Mouse (Mus musculus) heart, embryonic 16.5 days (tissue): ENCODE results near the gene Fgb. TPM values are rescaled to one million over a fixed set of nuclear protein-coding genes. Genes with fewer than 3 reads are reported as not detected.
A peak's percentile ranks its signal among the peaks of the same experiment; 100 is the strongest.

Experiments
- ATAC-seq: fragments of 200-750 bp; cut with Nextera tagmentation; replicated peaks from 2 replicates; pipeline ENCODE4 v1.8.0; 2017; ENCODE audit warnings: moderate number of reproducible peaks; ENCODE audit not compliant: insufficient read depth, low FRiP score; ENCODE audit errors: extremely low read depth
- H3K27ac ChIP-seq: fragments of 300-500 bp; sonication (generic); 2 replicates; pipeline ENCODE4 v1.5.1; 2014; ENCODE audit warnings: mild to moderate bottlenecking, low read length, control low read depth, moderate library complexity
- H3K27me3 ChIP-seq: fragments of 300-500 bp; sonication (generic); 2 replicates; pipeline ENCODE4 v1.6.1; 2014; ENCODE audit warnings: low read length, mixed read lengths; ENCODE audit not compliant: control insufficient read depth, insufficient read depth
- H3K36me3 ChIP-seq: fragments of 300-500 bp; sonication (generic); 2 replicates; pipeline ENCODE4 v1.6.1; 2014; ENCODE audit not compliant: control insufficient read depth, insufficient read depth
- H3K4me1 ChIP-seq: fragments of 300-500 bp; sonication (generic); 2 replicates; pipeline ENCODE4 v1.6.1; 2014; ENCODE audit warnings: low read length, mixed read lengths; ENCODE audit not compliant: control insufficient read depth, insufficient read depth
- H3K4me2 ChIP-seq: fragments of 300-500 bp; sonication (generic); 2 replicates; pipeline ENCODE4 v1.6.1; 2014; ENCODE audit warnings: low read depth, mild to moderate bottlenecking, control low read depth, low read length
- H3K4me3 ChIP-seq: fragments of 300-500 bp; sonication (generic); 2 replicates; pipeline ENCODE4 v1.5.1; 2014; ENCODE audit warnings: mild to moderate bottlenecking, control low read depth, low read length
- H3K9ac ChIP-seq: fragments of 300-500 bp; sonication (generic); 2 replicates; pipeline ENCODE4 v1.6.1; 2014; ENCODE audit warnings: low read length, control low read depth
- H3K9me3 ChIP-seq: fragments of 300-500 bp; sonication (generic); replicated peaks from 2 replicates; pipeline ENCODE4 v1.6.1; 2016; ENCODE audit warnings: low read length; ENCODE audit not compliant: control insufficient read depth
- WGBS: fragments of 180-500 bp; shearing (Covaris S2); extraction: QIAGEN DNeasy Blood & Tissue Kit; methylation state at CpG from one replicate; pipeline ENCODE4 v1.1.7; 2014; 5-methylcytosine and 5-hydroxymethylcytosine counted together
- polyA plus RNA-seq: library from polyadenylated mRNA; unstranded; fragments of >200 nt; fragmentation: Nextera tagmentation; extraction: Ambion mirVana; gene quantifications from 2 replicates; pipeline ENCODE4 v1.2.1, GENCODE M21; 2015

The Fgb gene
- polyA plus RNA-seq = 0.34 and 0.45 TPM in 2 replicates

- H3K4me2 ChIP-seq = no peak within 1 kb of the TSS
- H3K36me3 ChIP-seq = no peaks in the 10 kb centered on the region
- whole genome bisulfite sequencing = 78% methylated on average over 8 of the region's 8 CpGs
- no peak for ATAC-seq
- H3K4me1 ChIP-seq = no peaks in the 10 kb centered on the region
- H3K4me3 ChIP-seq = no peak within 1 kb of the TSS
- no peaks in the 10 kb centered on the region for H3K9me3 ChIP-seq
- no peak within 1 kb of the TSS for H3K27ac ChIP-seq
- no peaks in the 10 kb centered on the region for H3K27me3 ChIP-seq
- no peak within 1 kb of the TSS for H3K9ac ChIP-seq
Observed at GRCm38 (mm10) chr3:83049680-83050079, at the start of gene Fgb. Fgb (minus strand) TSS chr3:83049863.

- no peak overlapping the region for H3K9ac ChIP-seq
- no peak overlapping the region for H3K27ac ChIP-seq
- H3K4me3 ChIP-seq = peak overlapping the region; percentile 40; the same call in 1 of the 2 replicates
Observed at GRCm38 (mm10) chr3:83099139-83099538, 49.5 kb upstream of the Fgb start.

GRCm38 (mm10) chr3:83098546-83099034 lies 48.9 kb upstream of the Fgb start:
- H3K4me3 ChIP-seq = peak overlapping the region; percentile 40
- no peaks in the 10 kb centered on the region for H3K9me3 ChIP-seq
- peak overlapping the region; percentile 57 for H3K4me2 ChIP-seq
- WGBS = 16% methylated on average over 14 of the region's 14 CpGs
- no peaks in the 10 kb centered on the region for H3K36me3 ChIP-seq
- no peak overlapping the region for H3K27ac ChIP-seq
- no peak for ATAC-seq
- H3K4me1 ChIP-seq = peaks cover 3% of the 10 kb centered on the region; the same call in 1 of the 2 replicates
- H3K27me3 ChIP-seq = no peaks in the 10 kb centered on the region
- peak overlapping the region; percentile 41 for H3K9ac ChIP-seq

More at GRCm38 (mm10) chr3:83099139-83099538, 49.5 kb upstream of the Fgb start:
- peaks cover 3% of the 10 kb centered on the region; the same call in 1 of the 2 replicates for H3K4me1 ChIP-seq
- no peak for ATAC-seq
- no peaks in the 10 kb centered on the region for H3K9me3 ChIP-seq
- peak overlapping the region; percentile 57 for H3K4me2 ChIP-seq
- no peaks in the 10 kb centered on the region for H3K27me3 ChIP-seq
- no peaks in the 10 kb centered on the region for H3K36me3 ChIP-seq
- 83% methylated on average over 1 of the region's 1 CpGs for WGBS

- Histone ChIP-seq H3K27ac (no peak overlapping the region), H3K4me2 (no peak overlapping the region), H3K36me3 (no peaks in the 10 kb centered on the region), H3K9me3 (no peaks in the 10 kb centered on the region), H3K4me1 (peaks cover 3% of the 10 kb centered on the region; the same call in 1 of the 2 replicates), H3K27me3 (no peaks in the 10 kb centered on the region), H3K4me3 (no peak overlapping the region), H3K9ac (no peak overlapping the region)
- no peak for ATAC-seq
- WGBS = 76% methylated on average over 6 of the region's 6 CpGs
Observed at GRCm38 (mm10) chr3:83097586-83097985, 47.9 kb upstream of the Fgb start.

- Histone ChIP-seq H3K27me3 (no peaks in the 10 kb centered on the region), H3K4me3 (peak overlapping the region; percentile 51), H3K27ac (no peak overlapping the region), H3K36me3 (no peaks in the 10 kb centered on the region), H3K4me1 (no peaks in the 10 kb centered on the region), H3K9ac (peak overlapping the region; percentile 42), H3K9me3 (no peaks in the 10 kb centered on the region), H3K4me2 (peak overlapping the region; percentile 80)
- WGBS = 2% methylated on average over 11 of the region's 11 CpGs
- ATAC-seq = peak; percentile 63; the same call in 1 of the 2 replicates
Observed at GRCm38 (mm10) chr3:83080567-83081055, 30.9 kb upstream of the Fgb start.

GRCm38 (mm10) chr3:83076563-83076962 lies 26.9 kb upstream of the Fgb start:
- WGBS = 42% methylated on average over 2 of the region's 3 CpGs
- H3K36me3 ChIP-seq = peaks cover 8% of the 10 kb centered on the region
- H3K4me1 ChIP-seq = no peaks in the 10 kb centered on the region
- H3K9ac ChIP-seq = no peak overlapping the region
- H3K27me3 ChIP-seq = no peaks in the 10 kb centered on the region
- no peak overlapping the region for H3K27ac ChIP-seq
- no peak overlapping the region for H3K4me3 ChIP-seq
- H3K9me3 ChIP-seq = no peaks in the 10 kb centered on the region
- no peak for ATAC-seq
- H3K4me2 ChIP-seq = no peak overlapping the region

GRCm38 (mm10) chr3:83070231-83070630 lies 20.6 kb upstream of the Fgb start:
- Histone ChIP-seq H3K9ac (no peak overlapping the region), H3K4me1 (no peaks in the 10 kb centered on the region), H3K27me3 (no peaks in the 10 kb centered on the region), H3K4me2 (no peak overlapping the region), H3K9me3 (no peaks in the 10 kb centered on the region), H3K27ac (no peak overlapping the region), H3K36me3 (peaks cover 54% of the 10 kb centered on the region), H3K4me3 (no peak overlapping the region)
- 76% methylated on average over 4 of the region's 4 CpGs for WGBS
- no peak for ATAC-seq

GRCm38 (mm10) chr3:83068869-83069268 lies 19.2 kb upstream of the Fgb start:
- Histone ChIP-seq H3K36me3 (peaks cover 54% of the 10 kb centered on the region), H3K4me1 (no peaks in the 10 kb centered on the region), H3K27me3 (no peaks in the 10 kb centered on the region), H3K4me2 (no peak overlapping the region), H3K9me3 (no peaks in the 10 kb centered on the region), H3K4me3 (no peak overlapping the region), H3K9ac (no peak overlapping the region), H3K27ac (no peak overlapping the region)
- no peak for ATAC-seq
- WGBS = 96% methylated on average over 13 of the region's 13 CpGs

- H3K36me3 ChIP-seq = peaks cover 54% of the 10 kb centered on the region
- no peak overlapping the region for H3K9ac ChIP-seq
- WGBS = 85% methylated on average over 9 of the region's 9 CpGs
- no peak for ATAC-seq
- no peak overlapping the region for H3K4me2 ChIP-seq
- H3K27me3 ChIP-seq = no peaks in the 10 kb centered on the region
- no peaks in the 10 kb centered on the region for H3K9me3 ChIP-seq
- no peak overlapping the region for H3K4me3 ChIP-seq
- H3K27ac ChIP-seq = no peak overlapping the region
- H3K4me1 ChIP-seq = no peaks in the 10 kb centered on the region
Observed at GRCm38 (mm10) chr3:83067920-83068319, 18.3 kb upstream of the Fgb start.
